Mouse (Mus musculus): Measurements from ENCODE around the gene Slc7a3. TPM values are rescaled to one million over a fixed set of nuclear protein-coding genes. Genes with fewer than 3 reads are reported as not detected.
"Not testable (repeated sequence)": the region's sequence is repeated elsewhere in the genome, so short reads cannot be mapped to it uniquely, and the experiment has no call there.

Slc7a3 gene
- 1.9 and 2.2 TPM in 2 replicates for polyA plus RNA-seq (2014; fragmentation: Nextera tagmentation; extraction: Ambion mirVana)

- no peak within 1 kb of the TSS for H3K27ac ChIP-seq (ENCODE audit: low read depth, low read length)
- WGBS = 49% methylated on average over 11 of the region's 11 CpGs
- no peak for ATAC-seq
- no peak for DNase-seq (ENCODE audit: low spot score)
- H3K4me3 ChIP-seq (ENCODE audit: low read depth, low read length) = peak within 1 kb of the TSS; percentile 19
- no peaks in the 10 kb centered on the region for H3K27me3 ChIP-seq (replicated peaks; ENCODE audit: control insufficient read depth, insufficient read depth, low read length)
- no peaks in the 10 kb centered on the region for H3K4me1 ChIP-seq (ENCODE audit: control insufficient read depth, insufficient read depth, low read length)
- no peak within 1 kb of the TSS for H3K9ac ChIP-seq (ENCODE audit: low read length)
- H3K9me3 ChIP-seq (replicated peaks; ENCODE audit: control insufficient read depth, low read length) = no peaks in the 10 kb centered on the region
- H3K4me2 ChIP-seq (ENCODE audit: low read length) = peak within 1 kb of the TSS; percentile 52
- no peaks in the 10 kb centered on the region for H3K36me3 ChIP-seq (ENCODE audit: control insufficient read depth, insufficient read depth, low read length)
These were observed at the start of gene Slc7a3 for GRCm38 (mm10) chrX:101085920-101086319. Gene Slc7a3 (minus strand): TSS chrX:101086020.

DNA sequence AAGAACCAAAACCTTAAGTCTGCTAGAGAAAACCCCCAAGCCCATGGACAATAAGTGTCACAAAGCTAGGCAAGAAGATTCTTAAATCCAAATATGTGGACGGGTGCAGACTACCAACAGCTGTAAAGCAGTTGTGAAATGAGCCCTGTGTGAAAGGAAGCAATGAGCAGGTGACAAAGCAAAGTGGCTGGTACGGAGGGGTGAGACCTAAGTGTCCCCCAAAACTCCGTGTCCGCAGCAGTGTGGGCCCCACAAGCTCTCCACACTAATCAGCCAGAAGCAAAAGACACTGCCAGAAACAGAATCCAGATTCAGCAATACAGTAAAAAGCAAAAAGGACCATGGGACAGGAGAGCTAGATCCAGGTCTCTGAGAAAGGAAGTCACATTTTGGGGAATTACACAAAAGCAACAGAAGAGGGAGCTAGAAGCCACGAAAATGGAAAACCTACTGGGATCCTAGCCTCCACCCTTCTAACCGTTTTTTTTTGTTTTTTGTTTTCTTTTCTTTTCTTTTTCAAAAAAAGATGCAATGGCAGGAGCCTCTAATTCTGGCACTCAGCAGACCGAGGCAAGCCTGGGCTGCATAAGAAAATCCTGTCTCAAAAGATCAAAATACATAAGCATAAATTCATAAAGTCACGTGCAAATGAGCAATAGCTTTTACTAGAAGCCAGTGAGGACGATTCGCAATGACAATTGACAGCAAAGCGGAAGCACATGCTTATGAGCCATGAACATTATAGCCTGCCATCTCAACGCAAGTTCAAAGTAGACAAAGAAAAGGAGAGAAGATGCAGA, 46.4 kb upstream of the Slc7a3 start:
- no peak overlapping the region for H3K4me3 ChIP-seq (ENCODE audit: low read depth, low read length)
- 43% methylated on average over 12 of the region's 12 CpGs for WGBS
- DNase-seq (ENCODE audit: low spot score) = peak; percentile 73
- no peaks in the 10 kb centered on the region for H3K27me3 ChIP-seq (replicated peaks; ENCODE audit: control insufficient read depth, insufficient read depth, low read length)
- peak overlapping the region; percentile 38 for H3K4me2 ChIP-seq (ENCODE audit: low read length)
- ATAC-seq = peak; percentile 63
- no peak overlapping the region for H3K27ac ChIP-seq (ENCODE audit: low read depth, low read length)
- H3K9me3 ChIP-seq (replicated peaks; ENCODE audit: control insufficient read depth, low read length) = no peaks in the 10 kb centered on the region
- no peaks in the 10 kb centered on the region for H3K36me3 ChIP-seq (ENCODE audit: control insufficient read depth, insufficient read depth, low read length)
- H3K9ac ChIP-seq (ENCODE audit: low read length) = no peak overlapping the region
- H3K4me1 ChIP-seq (ENCODE audit: control insufficient read depth, insufficient read depth, low read length) = no peaks in the 10 kb centered on the region

DNA sequence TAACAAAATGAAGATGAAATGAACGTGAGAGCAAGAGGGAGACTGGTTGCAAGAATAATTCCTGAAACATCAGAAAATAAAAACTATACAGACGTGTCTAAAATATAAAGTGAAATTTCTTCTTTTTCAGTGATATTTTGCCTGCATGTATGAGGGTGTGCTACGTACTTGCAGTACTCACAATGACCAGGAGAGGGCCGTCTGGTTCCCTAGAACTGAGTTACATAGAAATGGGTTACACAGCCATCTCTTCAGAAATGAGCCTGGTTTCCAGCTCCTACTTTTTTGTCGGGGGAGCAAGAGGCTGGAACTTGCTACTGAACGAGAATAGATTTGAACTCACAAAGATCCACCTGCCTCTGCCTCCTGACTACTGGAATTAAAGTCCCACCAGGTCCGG, 45.2 kb upstream of the Slc7a3 start:
- Histone ChIP-seq H3K9ac (ENCODE audit: low read length) (no peak overlapping the region), H3K36me3 (ENCODE audit: control insufficient read depth, insufficient read depth, low read length) (no peaks in the 10 kb centered on the region), H3K27ac (ENCODE audit: low read depth, low read length) (no peak overlapping the region), H3K4me2 (ENCODE audit: low read length) (no peak overlapping the region), H3K9me3 (replicated peaks; ENCODE audit: control insufficient read depth, low read length) (no peaks in the 10 kb centered on the region), H3K4me3 (ENCODE audit: low read depth, low read length) (no peak overlapping the region), H3K27me3 (replicated peaks; ENCODE audit: control insufficient read depth, insufficient read depth, low read length) (no peaks in the 10 kb centered on the region), H3K4me1 (ENCODE audit: control insufficient read depth, insufficient read depth, low read length) (no peaks in the 10 kb centered on the region)
- 30% methylated on average over 7 of the region's 7 CpGs for WGBS
- DNase-seq (ENCODE audit: low spot score) (peak; percentile 75), ATAC-seq (peak; percentile 55; the same call in 1 of the 2 replicates)

- DNase-seq (ENCODE audit: low spot score) = no peak
- no peaks in the 10 kb centered on the region for H3K4me1 ChIP-seq (ENCODE audit: control insufficient read depth, insufficient read depth, low read length)
- H3K36me3 ChIP-seq (ENCODE audit: control insufficient read depth, insufficient read depth, low read length) = no peaks in the 10 kb centered on the region
- H3K4me2 ChIP-seq (ENCODE audit: low read length) = no peak overlapping the region
- H3K27ac ChIP-seq (ENCODE audit: low read depth, low read length) = no peak overlapping the region
- no peak for ATAC-seq
- H3K4me3 ChIP-seq (ENCODE audit: low read depth, low read length) = no peak overlapping the region
- no peaks in the 10 kb centered on the region for H3K9me3 ChIP-seq (replicated peaks; ENCODE audit: control insufficient read depth, low read length)
- no peak overlapping the region for H3K9ac ChIP-seq (ENCODE audit: low read length)
- no peaks in the 10 kb centered on the region for H3K27me3 ChIP-seq (replicated peaks; ENCODE audit: control insufficient read depth, insufficient read depth, low read length)
- WGBS = 89% methylated on average over 2 of the region's 2 CpGs
These were observed 42.7 kb upstream of the Slc7a3 start for GRCm38 (mm10) chrX:101128559-101128958.

DNA sequence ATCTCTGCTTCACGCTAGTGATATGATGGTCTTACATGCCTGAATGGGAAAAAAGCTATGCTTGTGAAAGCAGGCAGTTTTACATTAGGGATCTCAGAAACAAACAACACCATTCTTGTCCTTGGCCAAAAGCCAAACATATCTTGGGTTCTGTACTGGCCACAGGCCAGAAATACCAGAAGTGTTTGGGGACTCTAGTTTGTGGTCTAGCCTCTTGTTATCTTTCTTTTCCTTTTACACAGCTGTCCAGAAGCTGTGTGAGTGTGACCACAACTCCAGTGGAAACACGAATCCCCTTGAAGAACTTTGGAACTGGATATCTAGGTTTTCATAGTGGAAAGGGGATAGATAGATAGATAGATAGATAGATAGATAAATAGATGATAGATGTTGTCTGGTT, 41.2 kb upstream of the Slc7a3 start:
- Histone ChIP-seq H3K36me3 (ENCODE audit: control insufficient read depth, insufficient read depth, low read length) (no peaks in the 10 kb centered on the region), H3K4me1 (ENCODE audit: control insufficient read depth, insufficient read depth, low read length) (no peaks in the 10 kb centered on the region), H3K9me3 (replicated peaks; ENCODE audit: control insufficient read depth, low read length) (no peaks in the 10 kb centered on the region), H3K27ac (ENCODE audit: low read depth, low read length) (no peak overlapping the region), H3K4me3 (ENCODE audit: low read depth, low read length) (no peak overlapping the region), H3K27me3 (replicated peaks; ENCODE audit: control insufficient read depth, insufficient read depth, low read length) (no peaks in the 10 kb centered on the region), H3K4me2 (ENCODE audit: low read length) (no peak overlapping the region), H3K9ac (ENCODE audit: low read length) (no peak overlapping the region)
- 65% methylated on average over 2 of the region's 2 CpGs for WGBS
- DNase-seq (ENCODE audit: low spot score) (peak; percentile 22), ATAC-seq (no peak)

DNA sequence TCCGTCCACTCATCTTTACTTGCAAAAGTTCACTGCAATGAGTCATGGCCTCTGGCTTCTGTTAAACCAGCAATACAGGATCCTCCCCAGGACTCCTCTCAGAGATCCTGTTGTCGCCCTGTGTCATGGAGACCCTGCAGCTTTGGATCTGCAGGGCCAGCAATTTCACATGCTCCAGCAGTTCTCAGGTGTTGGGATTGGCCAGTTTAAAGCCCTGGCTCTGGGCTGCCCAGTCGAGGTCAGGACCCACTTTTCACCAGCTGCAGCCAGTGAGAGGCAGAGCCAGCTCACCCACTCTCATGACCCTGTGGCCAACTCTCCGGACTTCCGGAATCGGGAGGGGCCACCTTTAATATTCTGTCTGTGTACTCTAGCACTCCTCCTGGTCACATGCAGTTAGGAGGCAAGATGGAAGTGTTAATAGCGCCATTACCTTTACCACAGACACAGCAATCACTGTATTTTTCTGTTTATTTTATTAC, 40.7 kb upstream of the Slc7a3 start:
- no peaks in the 10 kb centered on the region for H3K27me3 ChIP-seq (replicated peaks; ENCODE audit: control insufficient read depth, insufficient read depth, low read length)
- 79% methylated on average over 7 of the region's 7 CpGs for WGBS
- ATAC-seq = no peak
- no peaks in the 10 kb centered on the region for H3K4me1 ChIP-seq (ENCODE audit: control insufficient read depth, insufficient read depth, low read length)
- no peak overlapping the region for H3K27ac ChIP-seq (ENCODE audit: low read depth, low read length)
- H3K4me2 ChIP-seq (ENCODE audit: low read length) = no peak overlapping the region
- H3K36me3 ChIP-seq (ENCODE audit: control insufficient read depth, insufficient read depth, low read length) = no peaks in the 10 kb centered on the region
- H3K9me3 ChIP-seq (replicated peaks; ENCODE audit: control insufficient read depth, low read length) = no peaks in the 10 kb centered on the region
- H3K4me3 ChIP-seq (ENCODE audit: low read depth, low read length) = no peak overlapping the region
- H3K9ac ChIP-seq (ENCODE audit: low read length) = no peak overlapping the region
- no peak for DNase-seq (ENCODE audit: low spot score)

GRCm38 (mm10) chrX:101120546-101120945, 34.7 kb upstream of the Slc7a3 start:
- DNase-seq (ENCODE audit: low spot score) (peak; percentile 7), ATAC-seq (no peak)
- H3K9me3 ChIP-seq (replicated peaks; ENCODE audit: control insufficient read depth, low read length) = no peaks in the 10 kb centered on the region
- no peaks in the 10 kb centered on the region for H3K36me3 ChIP-seq (ENCODE audit: control insufficient read depth, insufficient read depth, low read length)
- no peak overlapping the region for H3K9ac ChIP-seq (ENCODE audit: low read length)
- WGBS = 59% methylated on average over 1 of the region's 1 CpGs
- no peaks in the 10 kb centered on the region for H3K27me3 ChIP-seq (replicated peaks; ENCODE audit: control insufficient read depth, insufficient read depth, low read length)
- no peak overlapping the region for H3K27ac ChIP-seq (ENCODE audit: low read depth, low read length)
- H3K4me3 ChIP-seq (ENCODE audit: low read depth, low read length) = no peak overlapping the region
- no peaks in the 10 kb centered on the region for H3K4me1 ChIP-seq (ENCODE audit: control insufficient read depth, insufficient read depth, low read length)
- no peak overlapping the region for H3K4me2 ChIP-seq (ENCODE audit: low read length)

DNA sequence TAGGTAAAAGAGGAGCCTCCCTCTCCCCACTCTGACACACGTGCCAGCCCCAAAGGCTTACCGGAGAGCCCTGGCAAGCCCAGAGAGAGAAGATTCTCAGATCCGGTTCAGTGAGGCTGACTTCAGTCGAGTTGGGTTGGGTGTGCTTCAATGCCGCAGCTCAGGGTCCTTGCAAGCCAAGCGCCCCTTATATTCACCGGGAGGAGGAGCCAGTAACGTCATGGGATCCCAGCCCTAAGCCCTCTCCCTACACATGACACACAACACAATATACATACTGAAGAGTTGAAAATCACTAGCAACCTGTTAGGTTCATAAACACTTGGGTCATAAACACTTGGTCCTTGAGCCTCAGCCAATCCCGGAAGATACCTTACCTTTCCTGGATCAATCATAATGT, 609 bp downstream of the Slc7a3 start:
- 30% methylated on average over 6 of the region's 9 CpGs for WGBS
- H3K4me3 ChIP-seq (ENCODE audit: low read depth, low read length) = peak overlapping the region; percentile 19
- H3K9ac ChIP-seq (ENCODE audit: low read length); H3K27me3 ChIP-seq (replicated peaks; ENCODE audit: control insufficient read depth, insufficient read depth, low read length); H3K4me1 ChIP-seq (ENCODE audit: control insufficient read depth, insufficient read depth, low read length); DNase-seq (ENCODE audit: low spot score); ATAC-seq; H3K27ac ChIP-seq (ENCODE audit: low read depth, low read length); H3K36me3 ChIP-seq (ENCODE audit: control insufficient read depth, insufficient read depth, low read length); H3K9me3 ChIP-seq (replicated peaks; ENCODE audit: control insufficient read depth, low read length): not testable (repeated sequence)
- H3K4me2 ChIP-seq (ENCODE audit: low read length) = peak overlapping the region; percentile 52

GRCm38 (mm10) chrX:101084192-101084591, 1.6 kb downstream of the Slc7a3 start:
- Histone ChIP-seq H3K9ac (ENCODE audit: low read length) (no peak overlapping the region), H3K4me3 (ENCODE audit: low read depth, low read length) (no peak overlapping the region), H3K4me2 (ENCODE audit: low read length) (no peak overlapping the region), H3K27ac (ENCODE audit: low read depth, low read length) (no peak overlapping the region), H3K4me1 (ENCODE audit: control insufficient read depth, insufficient read depth, low read length) (no peaks in the 10 kb centered on the region), H3K9me3 (replicated peaks; ENCODE audit: control insufficient read depth, low read length) (no peaks in the 10 kb centered on the region), H3K36me3 (ENCODE audit: control insufficient read depth, insufficient read depth, low read length) (no peaks in the 10 kb centered on the region), H3K27me3 (replicated peaks; ENCODE audit: control insufficient read depth, insufficient read depth, low read length) (no peaks in the 10 kb centered on the region)
- ATAC-seq (no peak), DNase-seq (ENCODE audit: low spot score) (no peak)
- WGBS = 50% methylated on average over 2 of the region's 2 CpGs
